Mouse (Mus musculus) erythroblast, embryonic 14.5 days (primary cell): ENCODE results near the gene Nav2. TPM values are rescaled to one million over a fixed set of nuclear protein-coding genes. Genes with fewer than 3 reads are reported as not detected.

Experiments used
- H3K27me3 ChIP-seq: 2 replicates; pipeline ENCODE4 v1.6.1; 2012; ENCODE audit warnings: inconsistent platforms; ENCODE audit not compliant: control insufficient read depth
- H3K36me3 ChIP-seq: 2 replicates; pipeline ENCODE4 v1.6.1; 2012; ENCODE audit warnings: mild to moderate bottlenecking, inconsistent platforms; ENCODE audit not compliant: control insufficient read depth
- H3K4me1 ChIP-seq: 2 replicates; pipeline ENCODE4 v1.6.1; 2012; ENCODE audit warnings: inconsistent platforms; ENCODE audit not compliant: control insufficient read depth
- H3K4me3 ChIP-seq: replicated peaks from 2 replicates; pipeline ENCODE3; 2012; ENCODE audit warnings: moderate library complexity, mild to moderate bottlenecking, inconsistent platforms
- H3K9me3 ChIP-seq: 2 replicates; pipeline ENCODE4 v1.6.1; 2012; ENCODE audit warnings: low read length, inconsistent platforms, mixed read lengths; ENCODE audit not compliant: control insufficient read depth
- GATA1 ChIP-seq: IDR thresholded peaks from 2 replicates; pipeline ENCODE4 v1.6.1; 2012; ENCODE audit warnings: low read length, inconsistent platforms, mixed read lengths
- TAL1 ChIP-seq: IDR thresholded peaks from 3 replicates; pipeline ENCODE4 v1.6.1; 2012; ENCODE audit warnings: low read length, inconsistent platforms, mixed read lengths
- polyA plus RNA-seq: library from polyadenylated mRNA; stranded (reverse); fragments of >175 nt; gene quantifications from 2 replicates; pipeline ENCODE4 v1.2.3, GENCODE M21; 2012

The Nav2 gene
- polyA plus RNA-seq, 1 experiment = 0.11 TPM

DNA sequence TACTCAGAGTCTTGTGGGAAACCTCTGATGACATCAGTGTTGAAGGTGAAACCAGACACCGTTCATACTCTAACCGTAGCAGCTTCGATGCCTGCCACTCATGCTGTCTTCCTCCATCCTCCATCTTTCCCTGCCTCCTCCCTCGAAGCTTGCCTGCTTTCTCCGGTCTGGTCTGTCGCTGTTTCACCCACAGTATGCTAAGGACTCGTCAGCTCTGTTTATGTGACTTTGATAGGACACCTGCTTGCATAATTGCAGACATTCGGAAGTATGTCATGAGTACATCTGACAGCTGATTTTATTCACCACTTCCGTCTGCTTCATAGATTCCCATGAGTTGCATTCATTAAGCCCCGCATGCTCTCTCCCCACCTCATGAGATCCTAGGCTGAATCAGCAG, 582.3 kb downstream of the Nav2 start:
- Histone ChIP-seq H3K4me3 (no peak overlapping the region), H3K4me1 (no peaks in the 10 kb centered on the region), H3K27me3 (no peaks in the 10 kb centered on the region), H3K36me3 (no peaks in the 10 kb centered on the region), H3K9me3 (no peaks in the 10 kb centered on the region)
- TF ChIP-seq TAL1 = no peak
- no peak for TF ChIP-seq GATA1

DNA sequence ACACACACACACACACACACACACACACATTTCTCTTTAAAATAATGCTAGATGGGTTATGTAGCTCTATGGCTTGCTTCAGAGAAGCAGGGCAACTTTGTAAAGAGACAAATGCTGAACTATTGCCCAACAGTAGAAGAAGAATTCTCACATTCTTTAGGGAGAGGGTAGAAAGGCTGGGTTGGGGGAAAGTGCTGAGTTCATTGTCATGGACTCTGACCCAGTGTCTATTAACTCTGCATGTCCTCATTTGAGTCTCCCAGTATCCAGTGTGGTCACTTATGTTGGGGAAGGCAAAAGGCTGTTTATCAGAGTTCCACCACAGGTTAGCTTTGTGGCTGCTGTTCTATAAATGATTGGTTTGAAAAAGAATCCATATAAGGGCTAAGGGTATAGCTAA, 584.1 kb downstream of the Nav2 start:
- TF ChIP-seq TAL1 = no peak
- no peak for TF ChIP-seq GATA1
- Histone ChIP-seq H3K9me3 (no peaks in the 10 kb centered on the region), H3K36me3 (no peaks in the 10 kb centered on the region), H3K4me1 (no peaks in the 10 kb centered on the region), H3K4me3 (no peak overlapping the region), H3K27me3 (no peaks in the 10 kb centered on the region)

DNA sequence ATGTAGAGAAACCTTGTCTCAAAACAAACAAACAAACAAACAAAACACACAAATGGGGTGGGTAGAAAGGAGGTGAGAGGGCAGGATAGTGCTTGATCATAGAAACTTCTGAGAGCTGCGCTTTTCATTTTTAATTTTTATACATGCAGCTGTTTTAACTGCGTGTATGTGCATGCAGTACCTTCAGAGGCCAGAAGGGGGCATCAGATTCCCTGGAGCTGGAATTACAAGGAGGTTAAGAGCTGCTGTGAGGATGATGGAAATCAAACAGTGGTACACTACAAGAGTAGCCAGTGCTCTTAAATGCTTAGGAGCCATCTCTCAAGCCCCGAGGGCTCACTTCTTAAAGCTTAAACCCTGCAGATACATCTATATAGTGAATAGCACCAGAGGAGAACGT, 584.7 kb downstream of the Nav2 start:
- Histone ChIP-seq H3K27me3 (no peaks in the 10 kb centered on the region), H3K36me3 (no peaks in the 10 kb centered on the region), H3K4me3 (no peak overlapping the region), H3K4me1 (no peaks in the 10 kb centered on the region), H3K9me3 (no peaks in the 10 kb centered on the region)
- TF ChIP-seq GATA1 (no peak), TAL1 (no peak)

DNA sequence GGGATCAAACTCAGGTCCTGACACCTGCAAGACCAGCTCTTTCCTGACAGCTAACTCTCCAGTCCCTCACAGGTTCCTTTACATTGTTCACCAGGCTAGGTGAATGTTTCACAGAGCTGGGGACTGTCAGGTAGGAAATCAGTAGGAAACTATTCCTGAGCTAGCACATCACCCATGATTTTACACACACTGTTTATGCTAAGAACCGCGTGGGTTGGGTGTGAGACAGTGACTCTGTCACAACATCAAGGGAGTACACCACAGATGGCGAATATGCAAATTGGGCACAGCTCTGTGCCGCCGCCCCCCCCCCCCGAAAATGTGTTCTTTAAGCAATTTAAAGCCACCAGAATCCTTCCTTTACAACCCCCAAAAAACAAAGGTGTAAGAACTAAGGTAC, 586.1 kb downstream of the Nav2 start:
- no peaks in the 10 kb centered on the region for H3K36me3 ChIP-seq
- H3K27me3 ChIP-seq = no peaks in the 10 kb centered on the region
- H3K4me1 ChIP-seq = no peaks in the 10 kb centered on the region
- TF ChIP-seq GATA1 (no peak), TAL1 (no peak)
- H3K9me3 ChIP-seq = no peaks in the 10 kb centered on the region
- no peak overlapping the region for H3K4me3 ChIP-seq

DNA sequence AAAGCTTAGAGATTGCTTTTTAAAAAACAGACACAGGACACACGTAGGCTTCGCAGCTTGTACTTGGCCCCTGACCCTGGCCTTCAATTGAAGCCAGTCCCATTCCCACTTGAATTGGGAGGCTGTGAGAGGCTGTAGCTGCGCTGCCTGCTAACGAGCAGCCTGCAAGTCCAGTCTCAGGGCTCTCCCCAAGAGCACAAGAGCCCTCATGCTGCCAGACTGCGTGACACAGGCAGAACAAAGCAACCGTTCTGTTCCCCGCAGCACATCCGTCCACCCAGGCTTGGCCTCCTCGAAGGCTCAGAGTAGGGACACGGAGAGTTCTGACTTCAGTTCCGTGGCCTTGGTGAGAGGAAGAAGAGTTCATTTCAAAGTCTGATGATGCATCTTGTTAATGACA, 587.6 kb downstream of the Nav2 start:
- H3K9me3 ChIP-seq = no peaks in the 10 kb centered on the region

GRCm38 (mm10) chr7:49496766-49497425, 588.4 kb downstream of the Nav2 start:
- TF ChIP-seq GATA1 = no peak
- TF ChIP-seq TAL1 = no peak
- Histone ChIP-seq H3K4me3 (no peak overlapping the region), H3K4me1 (no peaks in the 10 kb centered on the region), H3K9me3 (no peaks in the 10 kb centered on the region), H3K36me3 (no peaks in the 10 kb centered on the region), H3K27me3 (no peaks in the 10 kb centered on the region)

More for the DNA sequence above, 587.6 kb downstream of the Nav2 start:
- H3K27me3 ChIP-seq = no peaks in the 10 kb centered on the region
- H3K4me1 ChIP-seq = no peaks in the 10 kb centered on the region
- TF ChIP-seq TAL1 (no peak), GATA1 (no peak)
- H3K4me3 ChIP-seq = no peak overlapping the region
- H3K36me3 ChIP-seq = no peaks in the 10 kb centered on the region

DNA sequence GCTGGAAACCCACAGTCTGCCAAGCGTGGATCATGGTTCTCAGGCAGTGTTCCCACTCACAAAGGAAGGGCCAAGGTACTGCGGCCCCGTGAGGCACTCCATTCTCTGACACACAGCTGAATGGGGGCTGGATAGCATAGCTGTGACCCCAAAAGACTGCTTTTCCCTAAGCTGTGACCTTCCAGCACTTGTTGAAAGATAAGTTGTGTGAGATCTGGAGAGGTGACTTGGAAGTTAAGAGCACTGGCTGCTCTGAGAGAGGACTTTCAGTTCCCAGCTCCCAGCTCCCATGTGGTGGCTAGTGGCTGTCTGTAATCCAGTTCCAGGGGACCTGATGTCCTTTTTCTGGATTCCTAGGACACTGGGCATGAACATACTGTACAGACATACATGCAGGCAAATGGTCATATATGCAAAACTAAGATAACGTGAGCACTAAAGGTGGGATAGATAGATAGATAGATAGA, 588.9 kb downstream of the Nav2 start:
- H3K4me3 ChIP-seq = no peak overlapping the region
- H3K9me3 ChIP-seq = no peaks in the 10 kb centered on the region
- H3K27me3 ChIP-seq = no peaks in the 10 kb centered on the region
- TF ChIP-seq TAL1 (no peak), GATA1 (no peak)
- H3K4me1 ChIP-seq = no peaks in the 10 kb centered on the region
- no peaks in the 10 kb centered on the region for H3K36me3 ChIP-seq

DNA sequence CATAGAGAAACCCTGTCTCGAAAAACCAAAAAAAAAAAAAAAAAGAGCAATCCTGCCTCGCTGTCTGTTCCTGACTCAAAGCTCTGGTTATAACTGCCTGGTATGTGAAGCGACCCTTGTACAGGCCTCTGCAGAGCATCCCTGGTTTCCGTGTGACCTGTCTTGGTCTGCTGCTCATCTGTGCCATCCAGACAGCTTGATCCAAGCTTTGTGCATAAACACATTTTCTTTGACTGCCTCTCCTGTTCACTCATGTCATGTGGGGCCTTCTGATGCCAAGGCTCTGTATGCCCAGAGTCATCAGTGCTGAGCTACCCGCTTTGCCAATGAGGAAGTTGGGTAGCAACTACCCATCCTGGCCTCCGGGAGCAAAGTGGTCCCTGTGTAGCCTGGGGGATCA, 591.1 kb downstream of the Nav2 start:
- no peak for TF ChIP-seq GATA1
- TF ChIP-seq TAL1 = no peak
- Histone ChIP-seq H3K9me3 (no peaks in the 10 kb centered on the region), H3K4me3 (no peak overlapping the region)

DNA sequence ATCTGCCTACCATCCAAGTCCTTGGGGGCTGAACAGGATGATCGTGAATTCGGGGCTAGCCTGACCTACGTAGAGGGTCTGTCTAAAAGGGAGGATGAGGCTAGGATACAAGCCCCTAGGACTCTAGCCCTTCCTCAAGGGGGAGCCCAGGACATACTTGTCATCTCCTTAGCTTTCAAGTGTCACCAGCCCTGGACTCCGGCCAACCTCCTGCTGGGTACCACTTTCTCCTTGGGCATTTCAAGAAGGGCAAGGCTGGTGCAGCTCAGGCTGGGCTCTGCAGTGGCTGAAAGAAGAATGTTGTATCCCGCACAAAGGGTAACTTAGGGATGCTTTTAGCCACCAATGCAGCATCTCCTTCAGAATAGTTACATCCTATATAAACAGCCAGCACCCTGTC, 592.4 kb downstream of the Nav2 start:
- H3K4me1 ChIP-seq = no peaks in the 10 kb centered on the region
- H3K4me3 ChIP-seq = no peak overlapping the region
- H3K36me3 ChIP-seq = no peaks in the 10 kb centered on the region
- no peaks in the 10 kb centered on the region for H3K9me3 ChIP-seq
- TF ChIP-seq GATA1 (no peak), TAL1 (no peak)
- H3K27me3 ChIP-seq = no peaks in the 10 kb centered on the region

More for the DNA sequence above, 591.1 kb downstream of the Nav2 start:
- Histone ChIP-seq H3K36me3 (no peaks in the 10 kb centered on the region), H3K27me3 (no peaks in the 10 kb centered on the region), H3K4me1 (no peaks in the 10 kb centered on the region)

DNA sequence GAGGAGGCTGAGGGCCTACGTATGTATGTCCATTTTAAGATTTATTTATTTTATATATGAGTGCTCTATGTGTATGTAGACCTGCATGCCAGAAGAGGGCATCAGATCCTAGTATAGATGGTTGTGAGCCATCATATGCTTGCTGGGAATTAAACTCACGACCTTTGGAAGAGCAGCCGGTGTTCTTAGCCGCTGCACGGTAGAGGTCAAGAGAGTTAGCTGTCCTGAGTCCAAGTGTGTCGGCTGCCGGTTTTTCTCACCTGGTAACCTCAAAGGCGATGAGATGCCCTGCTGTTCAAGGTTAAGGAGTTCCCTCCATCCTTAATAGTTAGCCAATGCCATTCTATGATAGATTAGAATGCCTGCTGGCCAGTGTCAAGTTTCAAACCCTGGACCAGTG, 594.9 kb downstream of the Nav2 start:
- Histone ChIP-seq H3K27me3 (no peaks in the 10 kb centered on the region), H3K4me3 (no peak overlapping the region), H3K4me1 (no peaks in the 10 kb centered on the region), H3K9me3 (no peaks in the 10 kb centered on the region), H3K36me3 (no peaks in the 10 kb centered on the region)
- TF ChIP-seq TAL1 (no peak), GATA1 (no peak)
